Mouse (Mus musculus): ENCODE measurements around the gene Ctcf.

DNA sequence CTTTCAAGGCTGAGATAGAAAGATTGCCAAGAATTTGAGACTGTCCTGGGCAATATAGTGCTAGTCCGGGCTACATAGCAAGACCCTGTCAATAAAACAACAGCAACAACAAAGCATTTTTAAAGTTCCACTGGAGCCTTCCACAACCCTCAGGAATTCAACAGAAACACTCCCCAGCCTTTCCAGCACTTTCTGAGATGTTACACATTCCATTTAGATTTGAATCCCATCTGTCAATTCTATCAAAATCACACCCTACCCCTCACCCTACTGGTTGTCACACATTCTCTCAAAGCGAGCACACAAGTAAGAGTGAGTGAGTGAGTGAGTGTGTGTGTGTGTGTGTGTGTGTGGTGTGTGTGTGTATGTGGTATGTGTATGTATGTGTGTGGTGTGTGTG lies 43.9 kb upstream of the Ctcf start:
- no peak for TF ChIP-seq ZNF384 (IDR thresholded peaks at IDR 0.05; ENCODE audit: low read depth, low read length)
- TF ChIP-seq MAFK (IDR thresholded peaks at IDR 0.05; ENCODE audit: insufficient read depth, low read depth, low read length): no peak
- TF ChIP-seq CHD2 (IDR thresholded peaks at IDR 0.05; ENCODE audit: low read depth, low read length): no peak
- TF ChIP-seq HCFC1 (IDR thresholded peaks at IDR 0.05; ENCODE audit: borderline replicate concordance, insufficient read depth, low read length): no peak

All from ES-E14 (cell line).